Mouse (Mus musculus) midbrain, embryonic 13.5 days (tissue): ENCODE measurements around the gene Fam214b. TPM values are rescaled to one million over a fixed set of nuclear protein-coding genes. Genes with fewer than 3 reads are reported as not detected.

ENCODE experiments used
- ATAC-seq: fragments of 200-750 bp; cut with Nextera tagmentation; 2 replicates; pipeline ENCODE4 v1.8.0; 2017; ENCODE audit warnings: mild to moderate bottlenecking, moderate TSS enrichment, moderate library complexity
- H3K27ac ChIP-seq: fragments of 300-500 bp; sonication (generic); 2 replicates; pipeline ENCODE4 v1.5.1; 2015; ENCODE audit warnings: inconsistent platforms, mild to moderate bottlenecking, moderate library complexity
- H3K27me3 ChIP-seq: fragments of 300-500 bp; sonication (generic); 2 replicates; pipeline ENCODE4 v1.6.1; 2015; ENCODE audit warnings: mild to moderate bottlenecking, inconsistent platforms
- H3K36me3 ChIP-seq: fragments of 300-500 bp; sonication (generic); 2 replicates; pipeline ENCODE4 v1.6.1; 2015; ENCODE audit warnings: mild to moderate bottlenecking, inconsistent platforms
- H3K4me1 ChIP-seq: fragments of 300-500 bp; sonication (generic); replicated peaks from 2 replicates; pipeline ENCODE4 v1.6.1; 2015; ENCODE audit warnings: inconsistent platforms
- H3K4me2 ChIP-seq: fragments of 300-500 bp; sonication (generic); replicated peaks from 2 replicates; pipeline ENCODE4 v1.6.1; 2015; ENCODE audit warnings: moderate library complexity, mild to moderate bottlenecking, inconsistent platforms
- H3K4me3 ChIP-seq: fragments of 300-500 bp; sonication (generic); replicated peaks from 2 replicates; pipeline ENCODE4 v1.5.1; 2015; ENCODE audit warnings: mild to moderate bottlenecking, inconsistent platforms
- H3K9ac ChIP-seq: fragments of 300-500 bp; sonication (generic); replicated peaks from 2 replicates; pipeline ENCODE4 v1.6.1; 2015; ENCODE audit warnings: mild to moderate bottlenecking, inconsistent platforms
- H3K9me3 ChIP-seq: fragments of 300-500 bp; sonication (generic); 2 replicates; pipeline ENCODE4 v1.6.1; 2016; ENCODE audit warnings: mild to moderate bottlenecking, inconsistent platforms
- WGBS: fragments of 180-500 bp; shearing (Covaris S2); methylation state at CpG from one replicate; pipeline ENCODE4 v1.1.7; 2015; 5-methylcytosine and 5-hydroxymethylcytosine counted together
- polyA plus RNA-seq: library from polyadenylated mRNA; unstranded; fragments of >200 nt; fragmentation: Nextera tagmentation; extraction: Ambion mirVana; gene quantifications from 2 replicates; pipeline ENCODE4 v1.2.1, GENCODE M21; 2015

Gene Fam214b
- polyA plus RNA-seq, 1 experiment from 2014 or later = 55.2 TPM

DNA sequence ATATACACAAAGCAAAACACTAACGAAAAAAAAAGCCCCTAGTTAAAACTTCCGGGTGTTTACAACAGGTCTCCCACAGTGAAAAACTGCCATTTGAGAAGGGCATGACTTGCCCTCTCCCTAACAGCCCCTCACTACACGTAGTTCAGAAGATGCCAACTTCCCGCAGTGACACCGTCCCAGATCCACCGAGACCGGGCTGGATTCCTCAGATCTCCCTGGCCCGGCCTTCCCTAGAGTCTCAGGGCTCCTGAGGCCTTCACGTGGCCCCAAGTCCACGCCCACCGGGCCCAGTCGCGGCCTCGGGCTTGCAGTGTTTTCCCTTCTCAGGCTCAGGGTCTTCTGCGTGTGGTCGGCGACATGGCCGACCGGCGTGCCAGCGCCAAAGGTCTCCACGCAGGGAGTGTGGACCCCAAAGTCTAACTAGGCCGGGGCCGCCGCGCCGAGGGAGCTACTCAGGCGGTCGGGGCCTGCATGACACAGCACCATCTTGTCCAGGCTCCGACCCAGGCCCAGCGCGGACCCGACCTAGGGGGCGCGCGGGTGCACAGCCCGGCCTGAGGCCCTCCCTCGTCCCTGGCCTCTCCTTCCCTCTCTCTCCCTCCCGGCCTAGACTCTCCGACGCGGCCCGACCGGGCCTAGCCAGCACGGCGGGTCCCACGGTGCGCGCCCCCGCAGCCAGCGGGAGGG is 46.4 kb downstream of the Fam214b start:
- Histone ChIP-seq H3K27ac (peak overlapping the region; percentile 99), H3K9me3 (no peaks in the 10 kb centered on the region), H3K4me1 (peaks cover 28% of the 10 kb centered on the region), H3K27me3 (no peaks in the 10 kb centered on the region), H3K9ac (peak overlapping the region; percentile 98), H3K4me2 (peak overlapping the region; percentile 91), H3K4me3 (peak overlapping the region; percentile 92), H3K36me3 (peaks cover 11% of the 10 kb centered on the region)
- ATAC-seq = peak; percentile 87
- WGBS = under 1% methylated on average over 51 of the region's 51 CpGs

DNA sequence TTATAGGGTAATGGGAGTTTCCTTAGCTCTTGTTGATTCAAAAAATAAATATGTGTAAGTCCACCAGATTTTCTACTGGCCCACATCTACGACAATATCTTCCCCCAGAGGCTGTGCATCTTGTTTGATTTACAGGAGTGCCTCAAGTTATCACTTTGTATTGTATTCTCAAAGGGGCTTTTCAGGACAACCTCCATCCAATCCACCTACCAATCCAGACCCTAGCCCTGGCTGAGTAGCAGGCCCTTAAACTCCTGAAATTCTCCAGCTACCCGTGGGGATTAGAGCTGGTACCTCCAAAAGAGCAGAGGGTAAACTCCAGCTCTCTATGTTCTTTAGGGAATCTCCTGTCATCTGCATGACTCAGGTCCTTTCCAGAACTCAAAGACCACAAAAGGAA is 48.0 kb downstream of the Fam214b start:
- Histone ChIP-seq H3K36me3 (peaks cover 26% of the 10 kb centered on the region), H3K4me1 (peaks cover 28% of the 10 kb centered on the region), H3K4me3 (peak overlapping the region; percentile 92), H3K9me3 (no peaks in the 10 kb centered on the region), H3K9ac (peak overlapping the region; percentile 98), H3K4me2 (peak overlapping the region; percentile 91), H3K27ac (no peak overlapping the region), H3K27me3 (no peaks in the 10 kb centered on the region)
- ATAC-seq = no peak
- 62% methylated on average over 2 of the region's 2 CpGs for WGBS

GRCm38 (mm10) chr4:42988296-42988695 is 57.7 kb downstream of the Fam214b start:
- no peaks in the 10 kb centered on the region for H3K9me3 ChIP-seq
- H3K4me1 ChIP-seq = no peaks in the 10 kb centered on the region
- no peaks in the 10 kb centered on the region for H3K27me3 ChIP-seq
- no peak for ATAC-seq
- H3K4me3 ChIP-seq = no peak overlapping the region
- no peak overlapping the region for H3K27ac ChIP-seq
- no peak overlapping the region for H3K4me2 ChIP-seq
- WGBS = 91% methylated on average over 1 of the region's 1 CpGs
- H3K9ac ChIP-seq = no peak overlapping the region
- H3K36me3 ChIP-seq = peaks cover 98% of the 10 kb centered on the region

Other genes with a start within 250 kb of the Fam214b start
- 0.08 TPM in 1 of 2 replicates, not detected in the other for gene Fam205a1, start 192.3 kb downstream of the Fam214b start, polyA plus RNA-seq
- 0.35 and 0.43 TPM in 2 replicates for gene Gm12394, start 189.4 kb downstream of the Fam214b start, polyA plus RNA-seq
- 1.2 and 1.7 TPM in 2 replicates for gene Fam205c, start 172.0 kb downstream of the Fam214b start, polyA plus RNA-seq
- gene Phf24, start 129.6 kb downstream of the Fam214b start, polyA plus RNA-seq = 14.8 and 15.2 TPM in 2 replicates
- gene Dnajb5, start 96.4 kb downstream of the Fam214b start, polyA plus RNA-seq = 45.9 and 58.2 TPM in 2 replicates
- 0.49 and 0.50 TPM in 2 replicates for gene 1700022I11Rik, start 76.6 kb downstream of the Fam214b start, polyA plus RNA-seq
- gene Vcp, start 45.7 kb downstream of the Fam214b start, polyA plus RNA-seq = 560 and 579 TPM in 2 replicates
- 17.0 and 18.7 TPM in 2 replicates for gene Fancg, start 35.7 kb downstream of the Fam214b start, polyA plus RNA-seq
- 25.3 and 29.9 TPM in 2 replicates for gene Pigo, start 20.4 kb downstream of the Fam214b start, polyA plus RNA-seq
- gene Stoml2, start 14.5 kb downstream of the Fam214b start, polyA plus RNA-seq = 245 and 253 TPM in 2 replicates
- gene Unc13b, start 12.7 kb upstream of the Fam214b start, polyA plus RNA-seq = 20.0 and 20.2 TPM in 2 replicates
- 0.23 and 0.35 TPM in 2 replicates for gene Atp8b5, start 220.9 kb upstream of the Fam214b start, polyA plus RNA-seq